Mouse (Mus musculus) cerebellum, adult 11-12 months (tissue): ENCODE data around the gene Cpm.
"Not testable (repeated sequence)": the region's sequence is repeated elsewhere in the genome, so short reads cannot be mapped to it uniquely, and the experiment has no call there.

Experiments used
- DNase-seq: peaks from one replicate; pipeline ENCODE4 v3.0.0; 2022

The Cpm gene

DNA sequence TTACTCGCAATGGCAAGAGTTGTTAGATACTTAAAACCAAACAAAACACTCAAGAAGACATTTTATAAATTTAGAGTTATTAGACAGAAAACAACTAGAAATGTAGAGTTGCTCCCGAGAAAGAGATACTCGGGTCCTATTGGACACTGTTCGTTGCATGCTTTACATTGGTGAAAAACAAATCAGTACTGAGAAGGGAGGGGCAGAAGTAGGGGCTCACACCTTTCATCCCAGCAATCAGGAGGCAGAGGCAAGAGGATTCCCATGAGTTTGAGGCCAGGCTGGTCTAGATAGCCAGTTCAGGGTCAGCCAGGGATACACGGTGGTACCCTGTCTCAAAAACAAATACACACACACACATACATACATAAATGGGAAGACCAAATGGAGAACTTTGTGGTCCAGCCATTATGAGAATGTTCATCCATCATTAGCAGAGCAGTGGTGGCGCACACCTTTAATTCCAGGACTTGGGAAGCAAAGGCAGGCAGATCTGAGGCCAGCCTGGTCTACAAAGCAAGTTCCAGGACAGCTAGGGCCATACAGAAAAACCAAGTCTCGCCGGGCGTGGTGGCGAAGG, 62.2 kb downstream of the Cpm start:
- no peak for DNase-seq

DNA sequence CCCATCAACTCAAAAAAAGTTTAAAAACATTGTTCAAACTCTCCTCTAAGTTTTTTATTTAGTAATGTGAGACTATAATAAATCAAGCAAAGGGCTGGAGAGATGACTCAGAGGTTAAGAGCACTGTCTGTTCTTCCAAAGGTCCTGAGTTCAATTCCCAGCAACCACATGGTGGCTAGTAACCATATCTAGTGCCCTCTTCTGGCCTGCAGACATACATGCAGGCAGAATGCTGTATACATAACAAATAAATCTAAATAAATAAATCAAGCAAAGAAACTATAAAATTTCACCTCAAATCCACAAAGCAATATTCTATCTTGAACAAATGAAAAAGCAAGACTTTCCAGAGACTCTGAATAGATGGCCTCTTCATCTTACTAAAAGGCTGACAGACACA, 62.9 kb downstream of the Cpm start:
- no peak for DNase-seq

DNA sequence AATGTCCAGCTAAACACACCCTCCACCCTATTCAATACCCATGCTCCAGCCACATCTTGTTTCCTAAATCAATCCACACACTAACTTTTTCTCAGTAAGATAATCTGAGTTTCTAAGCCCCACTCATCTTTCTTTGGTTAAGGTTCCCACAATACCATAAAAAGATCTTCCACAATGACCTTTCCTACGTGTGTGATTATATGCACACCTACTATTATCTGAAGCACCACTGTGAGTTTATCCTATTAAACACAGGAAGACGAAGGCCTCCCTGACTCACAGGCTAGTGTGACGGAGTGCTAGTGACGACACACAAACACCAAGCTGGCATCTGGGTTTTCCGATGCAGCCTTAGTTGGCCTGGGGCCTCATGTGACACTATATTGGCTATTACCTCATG, 63.7 kb downstream of the Cpm start:
- DNase-seq = no peak

DNA sequence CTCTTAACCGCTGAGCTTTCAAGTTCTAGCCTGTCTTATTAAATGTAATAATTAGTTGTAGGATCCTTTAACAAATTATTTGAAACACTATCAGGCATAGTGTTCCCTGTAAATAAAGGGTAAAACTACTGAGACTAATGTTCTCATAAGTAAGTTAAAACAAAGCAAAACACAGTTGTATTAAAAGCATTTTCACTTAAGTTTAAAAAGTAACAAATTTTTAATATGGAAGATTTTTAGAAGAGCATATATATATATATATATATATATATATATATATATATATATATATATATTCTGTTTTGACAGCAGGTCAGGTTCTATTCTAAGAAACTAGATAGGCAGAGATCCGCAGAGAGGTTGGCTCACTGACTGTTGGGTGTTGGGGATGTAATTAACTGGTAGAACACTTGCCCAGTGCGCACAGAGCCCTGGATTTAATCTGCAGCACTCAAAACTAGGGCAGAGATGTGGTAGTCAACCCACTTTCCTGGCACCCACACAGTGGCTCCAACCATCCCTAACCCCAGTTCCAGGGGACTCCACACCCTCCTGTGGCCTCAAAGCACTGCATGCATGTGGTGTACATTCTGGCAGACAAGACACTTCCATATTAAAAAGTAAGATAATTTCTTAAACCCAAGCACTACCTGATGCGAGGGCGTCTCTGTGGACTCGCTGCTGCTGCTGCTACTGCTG, 65.1 kb downstream of the Cpm start:
- no peak for DNase-seq

DNA sequence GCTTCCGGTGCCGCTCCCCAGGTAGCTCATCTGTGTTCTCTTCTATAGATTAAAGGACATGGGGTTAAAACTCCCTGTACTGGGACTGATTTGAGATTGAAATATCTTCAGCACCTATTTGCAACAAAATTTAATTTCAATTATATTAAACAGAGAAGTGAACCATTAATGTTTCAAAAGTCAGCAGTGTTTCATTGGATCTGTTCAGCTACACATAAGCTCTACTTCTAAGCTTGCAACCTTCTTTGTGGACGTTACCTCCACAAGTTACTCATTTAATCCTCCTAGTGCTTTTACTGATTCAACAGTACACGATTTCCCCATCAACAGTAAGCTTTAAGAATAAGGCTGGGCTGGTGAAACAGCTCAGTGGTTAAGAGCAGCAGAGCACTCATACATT, 65.7 kb downstream of the Cpm start:
- DNase-seq = no peak

DNA sequence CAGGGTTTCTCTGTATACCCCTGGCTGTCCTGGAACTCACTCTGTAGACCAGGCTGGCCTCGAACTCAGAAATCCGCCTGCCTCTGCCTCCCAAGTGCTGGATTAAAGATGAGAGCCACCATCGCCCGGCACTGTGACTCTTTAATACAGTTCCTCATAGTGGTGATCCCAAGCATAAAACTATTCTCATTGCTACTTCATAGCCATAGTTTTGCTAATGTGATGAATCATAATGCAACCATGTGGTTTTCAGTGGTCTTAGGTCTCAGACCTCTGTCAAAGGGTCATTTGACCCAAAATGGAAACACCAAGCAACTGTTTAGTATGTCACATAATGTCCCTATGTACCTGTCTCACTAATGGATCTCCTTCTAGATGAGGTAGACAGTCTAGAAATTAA, 66.3 kb downstream of the Cpm start:
- DNase-seq = no peak

DNA sequence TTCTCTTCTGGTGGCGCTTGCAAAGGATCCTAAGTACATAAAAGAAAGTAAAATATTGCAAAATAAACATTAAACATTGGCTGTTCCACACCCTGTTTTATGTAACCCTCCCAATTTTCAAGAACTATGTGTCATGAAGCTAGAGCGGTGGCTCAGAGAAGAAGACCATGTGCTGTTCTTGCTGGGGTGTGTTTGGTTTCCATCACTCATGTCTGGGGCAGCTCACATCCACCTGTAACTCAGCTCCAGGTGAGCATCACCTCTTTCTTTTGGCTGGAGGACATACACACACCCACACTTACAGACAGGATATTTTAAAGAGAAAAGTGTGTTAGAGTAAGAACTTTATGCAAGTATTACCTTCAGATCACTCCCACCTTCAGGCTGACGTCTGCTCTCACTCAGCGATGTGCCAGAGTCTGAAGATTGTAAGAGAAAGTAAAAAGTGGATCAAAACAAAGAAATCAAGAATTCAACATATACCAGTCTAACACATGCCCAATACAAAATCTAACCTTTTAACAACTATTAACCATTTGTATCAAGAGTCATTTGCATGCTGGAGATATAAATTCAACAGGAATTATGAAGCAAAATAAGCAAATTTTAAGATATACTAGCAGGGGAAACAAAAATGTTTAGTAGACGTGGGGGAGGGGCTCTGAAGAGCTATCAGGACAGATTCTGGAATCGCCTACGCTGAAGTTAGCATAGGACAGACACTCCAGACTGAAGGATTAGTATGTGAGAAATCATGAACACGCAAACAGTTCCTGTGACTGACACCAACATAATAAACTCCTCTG, 66.9 kb downstream of the Cpm start:
- no peak for DNase-seq

DNA sequence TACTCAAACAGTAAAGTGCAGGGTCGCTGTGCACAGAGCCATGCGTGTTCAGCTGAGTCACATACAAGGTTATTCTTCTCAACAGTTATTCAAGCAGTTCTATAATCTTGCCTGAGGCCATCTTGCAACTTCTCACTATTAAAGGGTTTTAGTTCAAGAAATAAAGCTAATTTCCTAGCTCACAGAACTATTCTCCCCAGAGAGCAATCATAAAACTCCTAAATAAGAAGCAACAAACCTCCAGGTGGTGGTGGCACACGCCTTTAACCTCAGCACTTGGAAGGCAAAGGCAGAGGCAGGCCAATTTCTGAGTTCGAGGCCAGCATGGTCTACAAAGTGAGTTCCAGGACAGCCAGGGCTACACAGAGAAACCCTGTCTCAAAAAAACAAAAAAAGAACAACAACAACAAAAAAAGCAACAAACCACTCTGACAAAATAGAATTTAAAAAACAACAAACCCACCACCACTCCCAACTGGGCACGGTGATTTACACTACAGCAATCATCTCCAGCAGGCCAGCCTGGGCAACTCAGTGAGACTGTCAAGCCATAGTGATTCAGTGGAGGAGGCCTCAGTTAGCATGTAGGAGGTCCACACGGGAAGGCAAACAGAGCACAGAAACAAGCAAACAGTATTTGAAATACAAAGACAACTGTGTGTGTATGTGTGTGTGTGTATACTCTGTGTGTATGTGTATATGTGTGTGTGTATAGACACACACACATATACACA, 67.7 kb downstream of the Cpm start:
- DNase-seq = no peak

DNA sequence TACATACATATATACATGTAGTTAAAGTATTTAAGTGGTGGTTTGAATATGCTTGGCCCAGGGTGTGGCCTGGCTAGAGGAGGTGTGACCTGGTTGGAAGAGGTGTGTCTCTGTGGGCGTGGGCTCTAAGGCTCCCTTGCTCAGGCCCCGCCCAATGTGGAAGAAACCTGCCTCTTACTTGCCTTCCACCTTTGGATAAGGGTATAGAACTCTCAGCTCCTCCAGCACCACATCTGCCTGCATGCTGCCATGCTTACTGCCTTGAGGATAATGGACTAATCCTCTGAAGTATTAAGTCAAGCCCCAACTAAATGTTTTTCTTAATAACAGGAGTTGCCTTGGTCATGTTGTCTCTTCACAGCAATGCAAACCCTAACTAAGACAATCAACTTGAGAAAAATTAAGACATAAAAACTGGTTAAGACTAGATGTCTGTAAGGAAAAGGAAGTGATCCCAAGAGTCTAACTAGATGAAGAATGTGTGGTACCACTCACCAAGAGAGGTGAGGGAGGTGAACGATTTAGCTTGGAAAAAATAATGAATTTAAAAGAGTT, 68.3 kb downstream of the Cpm start:
- no peak for DNase-seq

DNA sequence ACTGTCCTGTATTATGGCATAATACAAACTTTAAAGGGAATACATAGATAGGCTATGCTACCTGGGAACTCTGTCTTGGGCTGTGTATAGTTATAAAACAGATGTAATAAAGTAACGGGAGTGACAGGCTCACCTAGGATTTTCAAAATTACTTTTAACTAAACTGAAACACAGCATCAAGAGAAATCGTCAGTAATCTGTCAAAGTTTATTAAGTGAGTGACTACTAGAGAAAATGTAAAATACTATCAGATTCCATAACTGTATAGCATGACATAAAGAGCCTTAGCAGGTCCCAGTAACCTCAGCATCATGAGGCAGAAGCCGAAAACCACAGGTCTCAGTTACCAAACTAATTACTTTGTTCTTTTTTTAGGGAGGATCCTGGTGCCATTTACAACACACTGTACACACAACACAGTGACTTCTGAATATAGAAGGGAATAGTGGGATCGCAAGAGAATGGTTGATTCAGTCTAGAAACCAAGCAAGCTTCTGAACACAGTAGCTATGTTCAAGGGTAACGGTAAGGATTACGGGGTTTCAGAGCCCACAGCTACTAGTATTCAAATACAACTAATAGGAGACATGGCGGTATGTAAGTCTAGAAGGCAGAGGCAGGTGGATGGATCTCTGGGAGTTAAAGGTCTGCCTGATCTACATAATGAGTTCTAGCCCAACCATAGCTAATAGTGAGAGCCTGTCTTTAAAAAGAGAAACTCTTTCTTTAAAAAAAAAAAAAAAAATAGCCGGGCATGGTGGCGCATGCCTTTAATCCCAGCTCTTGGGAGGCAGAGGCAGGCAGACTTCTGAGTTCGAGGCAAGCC, 69.2 kb downstream of the Cpm start:
- DNase-seq = no peak

DNA sequence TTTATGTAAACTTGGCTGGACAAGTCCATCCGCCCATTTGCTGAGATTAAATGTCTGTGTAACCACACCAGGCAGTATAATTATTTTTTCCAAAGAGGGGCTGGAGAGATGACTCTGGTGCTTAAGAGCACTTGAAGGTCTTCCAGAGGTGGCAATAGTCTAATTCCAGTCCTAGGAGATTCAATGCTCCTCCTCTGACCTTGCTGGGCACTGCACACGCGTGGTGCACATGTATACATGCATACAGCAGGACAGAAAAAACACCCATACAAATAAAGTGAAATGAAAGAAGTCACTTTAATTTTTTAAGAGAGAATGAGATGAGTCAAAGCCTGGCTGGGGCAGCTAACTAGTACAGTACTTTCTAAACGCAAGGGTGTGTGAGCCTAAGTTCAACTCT, 70.6 kb downstream of the Cpm start:
- no peak for DNase-seq

DNA sequence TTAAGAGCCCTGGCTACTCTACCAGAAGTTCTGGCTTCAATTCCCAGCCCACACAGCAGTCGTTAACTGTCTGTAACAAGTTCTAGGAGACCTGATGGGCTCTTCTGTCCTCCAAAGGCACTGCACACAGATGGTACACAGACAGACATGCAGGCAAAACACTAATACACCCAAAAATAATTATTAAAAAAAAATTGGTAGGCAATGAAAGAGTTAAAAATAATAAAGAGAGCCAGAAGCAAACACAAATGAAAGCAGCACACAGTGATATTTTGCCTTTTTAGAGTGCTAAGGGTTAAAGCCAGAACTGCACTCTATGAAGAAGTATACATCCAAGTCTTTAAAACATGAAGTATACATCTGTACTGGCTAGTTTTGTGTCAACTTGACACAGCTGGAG, 71.2 kb downstream of the Cpm start:
- DNase-seq = no peak

DNA sequence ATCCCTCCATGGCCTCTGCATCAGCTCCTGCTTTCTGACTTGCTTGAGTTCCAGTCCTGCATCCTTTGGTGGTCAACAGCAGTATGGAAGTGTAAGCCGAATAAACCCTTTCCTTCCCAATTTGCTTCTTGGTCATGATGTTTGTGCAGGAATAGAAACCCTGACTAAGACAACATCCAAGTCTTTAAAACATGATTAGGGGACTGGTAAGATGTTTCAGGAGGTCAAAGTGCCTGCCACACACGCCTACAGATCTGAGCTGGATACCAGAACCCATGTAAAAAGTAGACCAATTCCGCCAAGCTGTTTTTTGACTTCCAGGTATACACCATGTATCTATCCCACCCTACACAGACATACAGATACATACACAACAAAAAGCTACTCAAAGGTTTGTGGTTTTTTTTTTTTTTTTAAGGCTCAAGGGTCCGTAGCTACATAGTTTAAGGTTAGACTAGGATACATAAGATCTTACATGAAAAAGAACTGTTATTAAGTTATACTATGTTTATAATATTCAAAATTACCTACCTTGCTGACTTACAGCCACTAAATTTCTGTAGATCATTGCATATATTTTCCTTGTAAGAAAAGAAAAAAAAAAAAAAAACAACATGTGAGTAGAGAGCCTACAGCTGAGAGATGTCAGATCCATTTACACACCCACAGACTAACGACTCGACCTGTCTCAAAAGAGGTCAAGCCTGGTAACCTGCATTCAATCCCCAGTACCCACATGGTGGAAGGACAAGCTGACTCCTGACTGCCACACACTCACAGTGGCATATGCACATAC, 71.9 kb downstream of the Cpm start:
- no peak for DNase-seq

DNA sequence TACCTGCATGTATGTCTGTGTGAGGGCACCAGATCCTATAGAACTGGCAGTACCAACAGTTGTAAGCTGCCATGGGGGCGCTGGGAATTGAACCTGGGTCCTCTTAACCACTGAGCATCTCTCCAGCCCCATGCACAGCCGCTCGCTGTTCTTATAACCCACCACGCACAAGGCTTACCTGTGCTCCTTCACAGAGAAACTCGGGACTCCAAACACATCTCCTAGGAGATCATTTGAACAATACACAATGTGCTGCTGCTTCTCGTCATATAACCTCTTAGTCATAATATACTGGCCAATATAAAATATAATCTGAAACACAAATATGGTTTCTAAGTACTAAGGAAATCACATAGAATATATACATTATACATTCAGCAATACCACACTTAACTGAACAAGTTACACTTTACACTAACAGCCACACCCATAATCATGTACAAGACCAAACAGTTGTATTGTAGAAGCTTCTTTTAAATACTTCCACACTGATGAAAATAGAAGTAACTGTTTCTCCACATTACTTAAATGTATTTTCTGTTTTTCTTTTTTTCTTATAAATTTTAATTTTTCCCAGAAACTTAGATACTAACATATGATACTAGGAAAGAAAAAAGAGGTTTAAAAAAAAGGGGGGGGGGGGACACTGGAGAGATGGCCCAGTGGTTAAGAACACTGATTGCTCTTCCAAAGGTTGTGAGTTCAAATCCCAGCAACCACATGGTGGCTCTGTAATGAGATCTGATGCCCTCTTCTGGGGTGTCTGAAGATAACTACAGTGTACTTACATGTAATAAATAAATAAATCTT, 72.9 kb downstream of the Cpm start:
- DNase-seq = no peak

DNA sequence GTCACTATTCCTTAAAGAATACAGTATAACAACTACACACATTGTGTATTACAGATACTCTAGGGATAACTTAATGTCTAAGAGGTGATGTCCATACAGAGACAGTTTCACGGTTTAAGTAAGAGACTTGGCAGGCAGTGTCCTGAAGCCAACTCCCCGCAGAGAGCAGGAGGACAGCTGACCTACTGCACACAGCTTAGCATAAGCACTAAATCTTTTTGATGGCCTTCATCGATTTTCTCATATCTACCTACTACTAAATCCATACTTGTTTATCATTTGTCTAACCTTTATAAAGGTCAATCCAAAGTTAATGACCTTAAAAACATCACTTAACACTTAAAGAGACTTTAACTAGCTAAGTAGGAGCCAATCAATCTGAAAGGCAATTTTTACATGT, 74.2 kb downstream of the Cpm start:
- no peak for DNase-seq

DNA sequence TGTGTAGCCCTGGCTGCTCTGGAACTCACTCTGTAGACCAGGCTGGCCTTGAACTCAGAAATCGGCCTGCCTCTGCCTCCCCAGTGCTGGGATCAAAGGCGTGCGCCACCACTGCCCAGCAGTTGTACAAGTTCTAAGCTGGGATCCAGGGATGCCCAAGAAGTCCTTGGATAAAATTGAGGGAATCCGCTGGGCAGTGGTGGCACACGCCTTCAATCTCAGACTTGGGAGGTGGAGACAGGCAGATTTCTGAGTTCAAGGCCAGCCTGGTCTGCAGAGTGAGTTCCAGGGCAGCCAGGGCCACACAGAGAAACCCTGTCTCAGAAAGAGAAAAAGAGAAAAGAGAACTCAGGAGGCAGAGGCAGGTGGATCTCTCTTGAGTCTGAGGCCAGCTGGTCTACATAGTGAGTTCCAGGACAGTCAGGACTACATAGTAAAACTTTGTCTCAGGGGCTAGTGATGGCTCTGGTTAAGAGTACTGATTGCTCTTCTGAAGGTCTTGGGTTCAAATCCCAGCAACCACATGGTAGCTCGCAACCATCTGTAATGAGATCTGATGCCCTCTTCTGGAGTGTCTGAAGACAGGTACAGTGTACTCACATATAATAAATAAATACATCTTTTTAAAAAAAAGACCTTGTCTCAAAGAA, 75.1 kb downstream of the Cpm start:
- DNase-seq = not testable (repeated sequence)

DNA sequence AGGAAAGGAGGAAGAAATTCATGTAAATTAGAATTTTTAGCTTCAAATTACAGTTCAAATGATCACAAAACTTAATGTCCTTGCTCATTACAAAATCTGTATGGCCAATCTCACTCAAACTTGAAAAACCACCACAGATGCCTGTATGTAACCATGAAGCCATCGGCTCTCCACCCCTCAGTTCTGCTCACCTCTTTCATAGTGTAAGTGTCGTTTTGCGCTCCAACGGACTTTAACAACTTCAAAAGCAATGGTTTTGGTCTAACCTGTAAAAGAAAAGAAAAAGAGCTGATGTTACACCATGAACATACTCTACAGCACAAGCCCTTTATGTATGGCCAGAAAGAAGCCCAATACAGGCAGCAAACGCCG, 75.7 kb downstream of the Cpm start:
- DNase-seq = no peak

DNA sequence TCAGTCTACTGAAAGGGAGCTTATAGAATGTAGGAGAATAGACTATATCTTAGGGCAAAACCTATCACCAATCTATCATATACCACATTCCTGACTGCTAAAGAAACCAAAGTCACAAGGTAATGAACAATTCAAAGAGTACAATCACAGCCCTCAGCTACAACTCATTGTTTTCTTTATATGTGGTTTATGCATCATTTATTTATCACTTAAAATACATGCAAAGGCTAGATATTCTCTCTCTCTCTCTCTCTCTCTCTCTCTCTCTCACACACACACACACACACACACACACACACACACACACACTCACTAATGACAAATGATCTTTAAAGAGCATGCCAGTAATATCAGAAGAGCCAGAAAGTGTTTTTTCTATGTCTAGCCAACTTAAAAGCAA, 76.5 kb downstream of the Cpm start:
- DNase-seq = no peak

DNA sequence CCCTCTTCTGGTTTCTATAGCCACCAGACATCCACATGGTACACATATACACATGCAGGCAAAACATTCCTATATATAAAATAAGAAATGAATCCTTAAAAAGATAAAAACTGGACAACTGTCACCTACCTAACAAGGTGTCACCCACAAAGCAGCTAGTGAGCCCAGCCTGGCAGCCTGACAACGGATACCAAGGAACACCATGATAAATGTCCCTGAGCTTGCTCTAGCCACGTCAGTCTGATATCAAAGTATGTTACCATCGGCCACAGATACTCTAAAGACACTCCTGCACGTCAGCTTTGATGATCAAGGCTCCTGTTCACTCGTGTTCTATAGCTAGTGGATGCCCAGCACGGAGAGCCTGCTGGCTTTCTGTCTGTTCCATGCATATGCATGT, 77.1 kb downstream of the Cpm start:
- DNase-seq = no peak
